Mouse (Mus musculus): ENCODE measurements around the gene Cacng4.

The Cacng4 gene

GRCm38 (mm10) chr11:107794547-107795269 is at the start of gene Cacng4:
TSS of gene Cacng4 (minus strand) at chr11:107794557.
- DNase-seq (ENCODE audit: low spot score in 2 of 2) = no peak

GRCm38 (mm10) chr11:107833351-107834040 is 39.1 kb upstream of the Cacng4 start:
- DNase-seq (ENCODE audit: low spot score in 2 of 2) = no peak

- no peak for DNase-seq (ENCODE audit: low spot score in 2 of 2)
Observed at GRCm38 (mm10) chr11:107817196-107817595, 22.8 kb upstream of the Cacng4 start.

GRCm38 (mm10) chr11:107812941-107813648 is 18.7 kb upstream of the Cacng4 start:
- DNase-seq (ENCODE audit: low spot score in 2 of 2) = no peak

- DNase-seq (ENCODE audit: low spot score in 2 of 2) = no peak
Observed at GRCm38 (mm10) chr11:107812429-107812828, 18.1 kb upstream of the Cacng4 start.

- DNase-seq (ENCODE audit: low spot score in 2 of 2) = peak in 1 of 2 experiments; percentile 66
Observed at GRCm38 (mm10) chr11:107808508-107808907, 14.2 kb upstream of the Cacng4 start.

- DNase-seq (ENCODE audit: low spot score in 2 of 2) = no peak
Observed at GRCm38 (mm10) chr11:107806058-107806457, 11.7 kb upstream of the Cacng4 start.

- no peak for DNase-seq (ENCODE audit: low spot score in 2 of 2)
Observed at GRCm38 (mm10) chr11:107801946-107802345, 7.6 kb upstream of the Cacng4 start.

- no peak for DNase-seq (ENCODE audit: low spot score in 2 of 2)
Observed at GRCm38 (mm10) chr11:107799331-107799730, 5.0 kb upstream of the Cacng4 start.

GRCm38 (mm10) chr11:107796346-107796745 is 2.0 kb upstream of the Cacng4 start:
- no peak for DNase-seq (ENCODE audit: low spot score in 2 of 2)

GRCm38 (mm10) chr11:107795384-107796035 is 1.2 kb upstream of the Cacng4 start:
- DNase-seq (ENCODE audit: low spot score in 2 of 2) = no peak

GRCm38 (mm10) chr11:107794103-107794493 is 259 bp downstream of the Cacng4 start:
- no peak for DNase-seq (ENCODE audit: low spot score in 2 of 2)

- DNase-seq (ENCODE audit: low spot score in 2 of 2) = no peak
Observed at GRCm38 (mm10) chr11:107793200-107794102, 906 bp downstream of the Cacng4 start.

GRCm38 (mm10) chr11:107792136-107792535 is 2.2 kb downstream of the Cacng4 start:
- DNase-seq (ENCODE audit: low spot score in 2 of 2) = no peak

- DNase-seq (ENCODE audit: low spot score in 2 of 2) = no peak
Observed at GRCm38 (mm10) chr11:107785761-107786160, 8.6 kb downstream of the Cacng4 start.

- no peak for DNase-seq (ENCODE audit: low spot score in 2 of 2)
Observed at GRCm38 (mm10) chr11:107785288-107785687, 9.1 kb downstream of the Cacng4 start.

GRCm38 (mm10) chr11:107783861-107784754 is 10.2 kb downstream of the Cacng4 start:
- no peak for DNase-seq (ENCODE audit: low spot score in 2 of 2)

- no peak for DNase-seq (ENCODE audit: low spot score in 2 of 2)
Observed at GRCm38 (mm10) chr11:107782591-107782990, 11.8 kb downstream of the Cacng4 start.

GRCm38 (mm10) chr11:107778859-107779258 is 15.5 kb downstream of the Cacng4 start:
- no peak for DNase-seq (ENCODE audit: low spot score in 2 of 2)

GRCm38 (mm10) chr11:107777487-107777886 is 16.9 kb downstream of the Cacng4 start:
- DNase-seq (ENCODE audit: low spot score in 2 of 2) = no peak
